Mouse (Mus musculus): Measurements from ENCODE around the gene Ube2o.

DNA sequence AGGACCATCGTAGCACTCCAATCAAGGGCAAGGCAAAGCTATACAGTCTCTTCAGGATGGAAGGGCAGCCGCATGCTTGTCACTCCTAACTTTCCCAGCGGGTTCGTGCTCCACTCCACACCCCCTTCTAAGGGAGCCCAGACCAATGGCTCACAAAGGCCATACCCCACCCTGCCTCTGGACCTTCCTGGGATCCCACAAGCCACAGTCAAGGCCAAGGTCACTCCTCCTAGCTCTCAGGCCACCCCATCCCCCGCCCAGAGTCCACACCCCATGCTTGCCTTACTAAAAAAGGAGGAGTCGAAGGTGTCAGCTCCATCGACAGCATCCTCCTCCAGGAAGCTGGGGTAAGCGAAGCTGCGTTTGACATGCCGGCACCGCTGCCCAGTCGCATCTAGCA, 22.9 kb upstream of the Ube2o start:
- TF ChIP-seq CTCF (IDR thresholded peaks at IDR 0.05; ENCODE audit: extremely low read depth, insufficient read depth, insufficient read length, insufficient replicate concordance) = no peak
- no peak for TF ChIP-seq POLR2A (IDR thresholded peaks at IDR 0.05; ENCODE audit: low read depth, low read length)

All from spleen, adult 2 months (tissue).